Mouse (Mus musculus): Measurements from ENCODE around the gene Atf7ip. TPM values are rescaled to one million over a fixed set of nuclear protein-coding genes. Genes with fewer than 3 reads are reported as not detected.
A peak's percentile ranks its signal among the peaks of the same experiment; 100 is the strongest.

The Atf7ip gene
- polyA plus RNA-seq, 1 experiment: 53.1 TPM

DNA sequence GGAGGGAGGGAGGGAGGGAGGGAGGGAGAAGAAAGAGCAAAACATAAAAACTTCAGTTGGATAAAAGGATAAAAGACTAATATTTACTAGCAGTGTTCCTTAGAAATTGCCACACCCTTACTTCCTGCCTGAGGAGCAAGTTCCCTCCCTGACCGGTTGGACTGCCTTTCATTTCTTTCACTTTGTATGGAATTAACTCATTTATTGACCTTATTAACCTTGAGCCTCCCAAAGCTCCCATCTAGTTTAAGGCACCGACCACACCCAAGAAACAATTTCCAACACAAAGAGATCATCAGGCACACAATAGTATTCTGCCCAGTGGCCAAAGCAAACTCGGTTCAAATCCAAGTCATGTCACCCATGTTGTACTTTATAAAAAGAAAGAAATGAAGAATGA is 16.1 kb upstream of the Atf7ip start:
- no peak for TF ChIP-seq POLR2A (IDR thresholded peaks at IDR 0.05; ENCODE audit: borderline replicate concordance, control insufficient read depth, low read depth, low read length)
- TF ChIP-seq CTCF (IDR thresholded peaks at IDR 0.05; ENCODE audit: control insufficient read depth, insufficient read depth, low read length): no peak
- no peak overlapping the region for H3K4me3 ChIP-seq (replicated peaks; ENCODE audit: control insufficient read depth, low read depth, low read length)
- peaks cover 2% of the 10 kb centered on the region; the same call in 1 of the 2 replicates for H3K4me1 ChIP-seq (ENCODE audit: control insufficient read depth, insufficient read depth, low read length)
- H3K27ac ChIP-seq (ENCODE audit: control insufficient read depth, insufficient read depth, low read depth, low read length, poor library complexity): no peak overlapping the region
- 64% methylated on average over 3 of the region's 3 CpGs for WGBS

DNA sequence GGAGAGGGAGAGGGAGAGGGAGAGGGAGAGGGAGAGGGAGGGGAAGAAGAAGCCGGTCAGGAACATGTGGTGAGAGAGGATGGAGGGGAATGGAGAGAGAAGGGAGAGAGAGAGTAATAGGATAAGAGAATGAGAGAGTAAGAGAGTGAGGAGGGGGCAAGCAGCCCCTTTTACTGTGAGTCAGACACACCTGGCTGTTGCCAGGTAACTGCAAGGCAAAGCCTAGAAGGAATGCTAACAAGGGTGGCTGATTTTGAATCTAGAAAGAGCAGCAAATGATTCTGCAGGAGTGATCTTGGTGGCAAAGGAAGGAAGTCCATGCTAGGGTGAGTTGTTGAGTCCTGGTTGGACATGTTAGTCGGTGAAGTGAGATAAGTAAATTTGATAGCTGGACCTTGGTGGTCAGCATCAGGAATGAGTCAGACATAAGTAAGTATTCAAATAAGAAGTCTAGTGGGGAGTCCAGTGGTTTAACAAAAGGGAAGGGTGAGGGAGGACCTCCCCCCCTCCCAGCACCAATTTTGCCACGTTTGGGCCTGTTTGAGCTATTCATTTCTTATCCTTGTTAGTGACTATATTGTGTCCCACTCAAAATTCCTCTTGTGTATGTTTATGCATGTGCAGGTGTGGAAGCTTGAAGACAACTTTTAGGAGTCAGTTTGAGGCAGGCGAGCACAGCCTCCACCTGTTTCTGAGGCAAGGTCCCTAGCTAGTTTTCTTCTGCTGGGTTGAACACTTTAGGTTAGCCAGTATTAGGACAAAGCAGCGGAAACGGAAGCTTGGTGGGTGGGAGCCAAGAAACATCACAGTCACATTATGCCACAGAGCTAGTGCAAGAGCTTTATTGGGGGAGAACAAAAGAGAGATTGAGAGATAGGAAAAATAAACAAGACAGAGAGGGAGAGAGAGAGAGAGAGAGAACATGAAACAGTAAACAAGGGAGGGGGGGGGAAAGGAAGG is 15.2 kb upstream of the Atf7ip start:
- H3K27ac ChIP-seq (ENCODE audit: control insufficient read depth, insufficient read depth, low read depth, low read length, poor library complexity): peak overlapping the region; percentile 25; the same call in 1 of the 2 replicates
- 56% methylated on average over 6 of the region's 6 CpGs for WGBS
- TF ChIP-seq POLR2A (IDR thresholded peaks at IDR 0.05; ENCODE audit: borderline replicate concordance, control insufficient read depth, low read depth, low read length): no peak
- no peak for TF ChIP-seq CTCF (IDR thresholded peaks at IDR 0.05; ENCODE audit: control insufficient read depth, insufficient read depth, low read length)
- H3K4me1 ChIP-seq (ENCODE audit: control insufficient read depth, insufficient read depth, low read length): peaks cover 2% of the 10 kb centered on the region; the same call in 1 of the 2 replicates
- no peak overlapping the region for H3K4me3 ChIP-seq (replicated peaks; ENCODE audit: control insufficient read depth, low read depth, low read length)

DNA sequence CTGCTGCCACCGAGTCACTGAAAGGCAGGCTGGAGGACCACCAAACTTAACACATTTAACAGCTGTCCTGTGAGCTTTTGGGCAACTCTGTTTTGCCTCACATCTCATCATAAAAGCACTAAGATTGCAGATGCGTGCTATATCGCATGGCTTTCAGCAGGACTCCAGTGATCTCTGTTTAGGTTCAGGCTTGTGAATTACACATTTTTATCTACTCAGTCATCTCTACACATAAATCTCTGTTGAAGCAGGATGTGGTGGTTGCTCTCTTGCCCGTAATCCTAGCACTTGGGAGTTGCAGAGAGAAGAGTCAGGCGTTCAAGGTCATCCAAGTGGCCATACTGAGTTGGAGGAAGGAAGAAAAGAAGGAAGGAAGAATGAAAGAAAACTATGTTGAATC is 14.3 kb upstream of the Atf7ip start:
- Histone ChIP-seq H3K4me3 (replicated peaks; ENCODE audit: control insufficient read depth, low read depth, low read length) (no peak overlapping the region), H3K27ac (ENCODE audit: control insufficient read depth, insufficient read depth, low read depth, low read length, poor library complexity) (no peak overlapping the region; the same call in 1 of the 2 replicates), H3K4me1 (ENCODE audit: control insufficient read depth, insufficient read depth, low read length) (peaks cover 2% of the 10 kb centered on the region; the same call in 1 of the 2 replicates)
- WGBS: 54% methylated on average over 5 of the region's 5 CpGs
- TF ChIP-seq POLR2A (IDR thresholded peaks at IDR 0.05; ENCODE audit: borderline replicate concordance, control insufficient read depth, low read depth, low read length) (no peak), CTCF (IDR thresholded peaks at IDR 0.05; ENCODE audit: control insufficient read depth, insufficient read depth, low read length) (no peak)

DNA sequence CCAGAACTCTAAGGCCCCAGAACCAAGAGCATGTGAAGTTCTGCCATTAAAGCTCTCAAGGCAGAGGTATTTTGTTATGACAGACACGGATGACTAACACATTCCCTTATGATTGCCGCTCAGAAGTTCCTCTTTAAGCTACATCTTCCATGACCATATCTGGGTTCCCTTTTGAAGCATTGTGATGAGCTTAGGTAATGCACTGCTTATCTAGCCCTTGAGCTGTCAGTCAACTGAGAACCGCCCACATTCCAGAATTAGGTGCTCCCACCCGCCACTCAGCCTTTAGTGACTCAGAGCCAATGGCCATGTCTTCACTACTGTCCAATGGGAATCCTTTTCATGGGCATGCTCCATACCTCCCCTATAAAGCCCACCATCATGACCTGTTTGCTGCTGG is 13.7 kb upstream of the Atf7ip start:
- Histone ChIP-seq H3K4me3 (replicated peaks; ENCODE audit: control insufficient read depth, low read depth, low read length) (no peak overlapping the region), H3K4me1 (ENCODE audit: control insufficient read depth, insufficient read depth, low read length) (peaks cover 2% of the 10 kb centered on the region; the same call in 1 of the 2 replicates), H3K27ac (ENCODE audit: control insufficient read depth, insufficient read depth, low read depth, low read length, poor library complexity) (no peak overlapping the region)
- TF ChIP-seq CTCF (IDR thresholded peaks at IDR 0.05; ENCODE audit: control insufficient read depth, insufficient read depth, low read length): no peak
- no peak for TF ChIP-seq POLR2A (IDR thresholded peaks at IDR 0.05; ENCODE audit: borderline replicate concordance, control insufficient read depth, low read depth, low read length)
- WGBS: 48% methylated on average over 4 of the region's 4 CpGs

DNA sequence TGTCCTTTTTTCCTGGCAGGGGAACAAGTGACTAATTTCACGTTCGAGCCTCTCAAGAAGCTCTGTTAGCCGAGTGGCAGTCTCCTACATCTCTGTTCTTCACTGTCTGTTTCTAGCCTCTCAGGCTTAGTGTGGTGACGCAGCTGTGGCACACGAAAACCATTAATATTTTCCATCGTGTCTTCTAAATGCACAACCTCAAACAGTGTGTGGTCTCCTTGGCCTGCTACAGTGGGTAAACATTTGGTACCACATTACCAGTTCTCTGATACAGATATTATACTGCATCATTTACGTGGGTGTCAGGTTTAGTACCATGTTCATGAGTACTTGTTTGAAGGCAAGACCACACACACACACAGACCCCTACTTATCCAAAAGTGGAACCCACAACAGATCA is 12.5 kb upstream of the Atf7ip start:
- Histone ChIP-seq H3K27ac (ENCODE audit: control insufficient read depth, insufficient read depth, low read depth, low read length, poor library complexity) (no peak overlapping the region), H3K4me3 (replicated peaks; ENCODE audit: control insufficient read depth, low read depth, low read length) (no peak overlapping the region), H3K4me1 (ENCODE audit: control insufficient read depth, insufficient read depth, low read length) (peaks cover 7% of the 10 kb centered on the region; the same call in 1 of the 2 replicates)
- 86% methylated on average over 7 of the region's 7 CpGs for WGBS
- no peak for TF ChIP-seq CTCF (IDR thresholded peaks at IDR 0.05; ENCODE audit: control insufficient read depth, insufficient read depth, low read length)
- no peak for TF ChIP-seq POLR2A (IDR thresholded peaks at IDR 0.05; ENCODE audit: borderline replicate concordance, control insufficient read depth, low read depth, low read length)

DNA sequence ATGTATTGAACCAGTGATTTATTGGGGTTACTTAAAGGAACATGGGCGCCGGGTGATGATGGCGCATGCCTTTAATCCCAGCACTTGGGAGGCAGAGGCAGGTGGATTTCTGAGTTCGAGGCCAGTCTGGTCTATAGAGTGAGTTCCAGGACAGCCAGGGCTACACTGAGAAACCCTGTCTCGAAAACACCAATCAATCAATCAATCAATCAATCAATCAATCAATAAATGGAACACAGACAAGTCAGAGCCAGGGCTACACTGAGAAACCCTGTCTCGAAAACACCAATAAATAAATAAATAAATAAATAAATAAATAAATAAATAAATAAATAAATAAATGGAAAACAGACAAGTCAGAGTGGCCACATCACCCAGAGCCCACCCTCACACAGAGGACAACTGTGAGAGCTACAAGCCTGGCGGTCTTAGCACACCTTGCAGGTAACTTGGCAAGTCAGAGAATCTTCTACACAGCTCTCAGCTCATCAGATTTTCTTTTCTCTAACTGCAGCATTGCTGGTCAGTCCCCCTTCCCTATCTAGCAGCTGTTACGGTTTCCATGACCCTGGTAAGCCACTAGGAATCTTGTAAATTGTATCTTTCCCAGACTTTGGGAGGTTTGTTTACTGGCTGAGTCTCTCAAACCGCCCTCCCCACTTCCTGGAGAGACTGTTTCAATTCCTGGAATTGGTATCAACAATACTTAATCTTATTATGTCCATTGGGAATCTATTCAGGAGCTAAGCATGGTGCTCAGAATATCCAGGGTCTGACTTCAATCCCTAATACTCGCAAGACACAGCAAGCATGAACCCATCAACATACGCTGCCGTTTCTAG is 11.8 kb upstream of the Atf7ip start:
- no peak overlapping the region for H3K27ac ChIP-seq (ENCODE audit: control insufficient read depth, insufficient read depth, low read depth, low read length, poor library complexity)
- TF ChIP-seq POLR2A (IDR thresholded peaks at IDR 0.05; ENCODE audit: borderline replicate concordance, control insufficient read depth, low read depth, low read length) (no peak), CTCF (IDR thresholded peaks at IDR 0.05; ENCODE audit: control insufficient read depth, insufficient read depth, low read length) (no peak)
- 88% methylated on average over 12 of the region's 12 CpGs for WGBS
- H3K4me3 ChIP-seq (replicated peaks; ENCODE audit: control insufficient read depth, low read depth, low read length): no peak overlapping the region
- peaks cover 8% of the 10 kb centered on the region; the same call in 1 of the 2 replicates for H3K4me1 ChIP-seq (ENCODE audit: control insufficient read depth, insufficient read depth, low read length)

DNA sequence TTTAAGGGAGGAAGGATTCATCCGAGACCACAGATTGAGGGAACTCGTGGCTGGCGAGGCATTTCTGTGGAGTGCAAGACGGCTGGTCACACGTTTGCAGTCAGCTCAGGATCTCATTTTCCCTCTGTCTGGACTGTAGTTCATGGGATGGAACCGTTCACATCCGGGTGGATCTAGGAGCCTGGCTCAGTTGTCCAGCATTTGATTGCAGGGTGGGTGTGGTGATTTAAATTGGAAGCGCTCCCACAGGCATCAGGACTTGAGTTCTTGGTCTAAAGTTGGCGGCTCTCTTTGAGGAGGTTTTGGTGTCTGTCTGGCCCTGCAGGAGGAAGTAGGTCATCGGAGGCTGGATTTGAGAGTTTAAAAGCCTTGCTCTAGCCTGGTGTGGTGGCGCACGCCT is 10.9 kb upstream of the Atf7ip start:
- Histone ChIP-seq H3K27ac (ENCODE audit: control insufficient read depth, insufficient read depth, low read depth, low read length, poor library complexity) (no peak overlapping the region; the same call in 1 of the 2 replicates), H3K4me3 (replicated peaks; ENCODE audit: control insufficient read depth, low read depth, low read length) (no peak overlapping the region), H3K4me1 (ENCODE audit: control insufficient read depth, insufficient read depth, low read length) (peaks cover 8% of the 10 kb centered on the region; the same call in 1 of the 2 replicates)
- WGBS: 92% methylated on average over 12 of the region's 12 CpGs
- TF ChIP-seq POLR2A (IDR thresholded peaks at IDR 0.05; ENCODE audit: borderline replicate concordance, control insufficient read depth, low read depth, low read length): no peak
- TF ChIP-seq CTCF (IDR thresholded peaks at IDR 0.05; ENCODE audit: control insufficient read depth, insufficient read depth, low read length): no peak

DNA sequence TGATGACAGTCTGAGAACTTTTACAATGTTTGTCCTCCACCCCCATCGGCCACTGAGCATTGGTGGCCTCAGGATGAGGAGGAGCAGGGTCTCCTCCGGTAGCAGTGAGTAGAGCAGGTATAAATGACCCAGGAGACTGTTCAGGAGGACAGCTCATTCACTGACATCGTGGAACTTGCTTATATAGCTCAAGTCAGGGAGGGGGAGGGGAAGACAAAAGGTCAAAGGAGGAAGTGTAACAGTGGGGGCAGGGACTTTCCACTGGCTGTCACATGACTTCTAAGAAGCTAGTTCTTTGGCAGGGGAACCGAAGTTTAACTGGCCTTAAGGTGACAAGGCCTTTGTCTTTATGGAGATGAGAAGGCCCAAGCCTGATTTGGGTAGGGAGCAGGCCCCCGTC is 8.2 kb upstream of the Atf7ip start:
- TF ChIP-seq POLR2A (IDR thresholded peaks at IDR 0.05; ENCODE audit: borderline replicate concordance, control insufficient read depth, low read depth, low read length): no peak
- no peak for TF ChIP-seq CTCF (IDR thresholded peaks at IDR 0.05; ENCODE audit: control insufficient read depth, insufficient read depth, low read length)
- H3K27ac ChIP-seq (ENCODE audit: control insufficient read depth, insufficient read depth, low read depth, low read length, poor library complexity): peak overlapping the region; percentile 91
- WGBS: 48% methylated on average over 5 of the region's 5 CpGs
- H3K4me1 ChIP-seq (ENCODE audit: control insufficient read depth, insufficient read depth, low read length): peaks cover 6% of the 10 kb centered on the region; the same call in 1 of the 2 replicates
- no peak overlapping the region for H3K4me3 ChIP-seq (replicated peaks; ENCODE audit: control insufficient read depth, low read depth, low read length)
